Mouse (Mus musculus) kidney, adult 10 weeks (tissue): ENCODE data around the gene Rtca. TPM values are rescaled to one million over a fixed set of nuclear protein-coding genes. Genes with fewer than 3 reads are reported as not detected.

Source experiments
- polyA plus RNA-seq: library from polyadenylated mRNA; stranded (reverse); fragments of 350-450 nt; fragmentation: Illumina TruSeq; extraction: RNeasy Lipid Tissue Mini Kit (QIAGEN cat#74804); gene quantifications from one replicate; pipeline ENCODE4 v1.2.3, GENCODE M21; 2014; ENCODE audit warnings: low read depth, low replicate concordance

Gene Rtca
- 56.2 TPM for polyA plus RNA-seq

DNA sequence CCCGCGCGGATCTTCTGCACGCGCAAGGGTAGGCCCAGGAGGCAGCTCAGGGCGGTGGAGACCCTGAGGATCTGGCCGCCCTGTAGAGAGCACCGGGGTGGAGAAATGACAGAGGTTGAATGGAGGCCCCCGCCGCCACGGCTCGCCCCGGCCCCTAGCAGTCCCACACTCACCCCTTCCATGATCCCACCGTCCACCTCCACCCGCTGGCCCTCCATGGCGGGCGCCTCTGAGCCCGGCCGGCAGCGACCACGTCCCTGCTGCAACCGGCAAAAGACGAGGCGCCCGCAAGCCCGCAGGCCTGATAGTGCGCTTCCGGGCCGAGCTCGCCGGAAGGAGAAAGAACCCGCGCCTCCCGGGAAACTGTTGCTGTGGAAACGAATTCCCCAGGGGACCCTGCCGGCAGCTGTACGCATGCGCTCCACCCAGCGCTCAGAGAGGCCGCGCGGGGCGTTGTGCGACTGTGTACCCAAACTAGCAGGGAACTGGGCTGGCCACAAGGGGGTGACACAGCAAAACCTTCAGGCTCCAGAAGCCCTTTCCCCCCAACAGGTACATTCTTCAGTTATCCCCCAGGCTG is at the start of gene Rtca:
Rtca (minus strand) TSS at position 437 of the 580 bp plus-strand sequence.

DNA sequence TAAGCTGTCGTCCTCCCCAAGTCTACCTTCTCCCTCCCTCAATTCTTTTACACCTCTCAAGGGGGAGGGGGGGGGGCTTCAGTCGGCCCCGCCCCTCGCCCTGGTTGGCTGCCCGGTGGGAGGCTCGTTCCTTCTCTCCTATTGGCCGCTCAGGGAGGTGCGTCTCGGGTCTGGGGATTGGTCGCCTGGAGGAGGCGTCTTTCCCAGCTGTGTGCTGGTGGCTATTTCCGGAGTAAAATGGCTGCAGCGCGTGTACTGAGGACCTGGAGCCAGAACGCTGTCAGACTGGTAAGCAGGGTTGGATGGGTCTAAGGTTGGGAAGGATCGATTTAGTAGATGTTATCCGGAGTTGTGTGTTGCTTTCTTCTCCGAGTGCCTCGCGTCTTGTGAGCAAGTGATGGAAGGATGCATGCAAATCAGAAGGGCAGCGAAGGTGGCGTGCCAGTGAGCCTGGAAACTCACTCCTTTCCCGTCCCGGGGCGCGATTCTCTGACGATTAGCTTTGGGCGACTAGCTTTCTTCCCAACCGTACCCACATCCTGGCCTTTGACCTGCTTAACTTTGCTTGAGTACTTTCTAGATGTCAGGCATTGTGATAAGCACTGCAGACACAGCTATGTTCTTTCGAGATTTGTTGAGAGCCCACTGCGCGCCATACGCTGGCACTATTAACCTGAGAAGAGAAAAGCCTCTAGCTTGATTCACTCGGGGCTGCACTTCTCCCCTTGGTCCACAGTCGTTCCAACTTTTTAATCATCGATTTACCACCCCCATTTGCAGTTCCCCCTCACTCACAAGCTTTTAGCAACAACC is 5.1 kb upstream of the Rtca start, which contains the start of gene Dbt:
Dbt (plus strand) TSS at position 167 of the 813 bp plus-strand sequence.

Other genes with a start within 250 kb of the Rtca start
- gene Cdc14a, start 84.2 kb downstream of the Rtca start, polyA plus RNA-seq = 18.8 TPM
- 156 TPM for gene Dbt, start 4.9 kb upstream of the Rtca start, polyA plus RNA-seq
- gene Lrrc39, start 54.8 kb upstream of the Rtca start, polyA plus RNA-seq = 0.16 TPM
- 2.8 TPM for gene Sass6, start 86.8 kb upstream of the Rtca start, polyA plus RNA-seq
- gene Trmt13, start 106.4 kb upstream of the Rtca start, polyA plus RNA-seq = 11.9 TPM
- 110 TPM for gene Mfsd14a, start 154.5 kb upstream of the Rtca start, polyA plus RNA-seq
- not detected for gene Gm43191, start 173.1 kb upstream of the Rtca start, polyA plus RNA-seq
- gene Slc35a3, start 204.6 kb upstream of the Rtca start, polyA plus RNA-seq = 184 TPM